Mouse (Mus musculus): ENCODE data around the gene Enpp1. TPM values are rescaled to one million over a fixed set of nuclear protein-coding genes. Genes with fewer than 3 reads are reported as not detected.

The Enpp1 gene
- polyA plus RNA-seq, 1 experiment from 2014 or later, result 2.5 TPM

- no peaks in the 10 kb centered on the region for H3K27me3 ChIP-seq (ENCODE audit: control insufficient read depth, insufficient read depth, low read length)
- H3K27ac ChIP-seq (replicated peaks; ENCODE audit: low read depth, low read length), result no peak overlapping the region
- H3K4me3 ChIP-seq (ENCODE audit: low read depth, low read length), result no peak overlapping the region
- no peak overlapping the region for H3K4me2 ChIP-seq (ENCODE audit: low read depth, severe bottlenecking)
- no peaks in the 10 kb centered on the region for H3K4me1 ChIP-seq (ENCODE audit: control insufficient read depth, insufficient read depth, low read length)
- H3K9ac ChIP-seq (ENCODE audit: low read length), result no peak overlapping the region
- no peaks in the 10 kb centered on the region for H3K9me3 ChIP-seq (ENCODE audit: control insufficient read depth, low read length)
- ATAC-seq (ENCODE audit: insufficient number of reproducible peaks, low FRiP score, low TSS enrichment, low read depth) (no peak), DNase-seq (ENCODE audit: low spot score) (no peak)
- no peaks in the 10 kb centered on the region for H3K36me3 ChIP-seq (ENCODE audit: control insufficient read depth, insufficient read depth, low read length)
- WGBS, result 83% methylated on average over 3 of the region's 3 CpGs
Observed at GRCm38 (mm10) chr10:24609146-24609545, 102.8 kb downstream of the Enpp1 start.

GRCm38 (mm10) chr10:24603727-24604126 lies 108.2 kb downstream of the Enpp1 start:
- Histone ChIP-seq H3K27ac (replicated peaks; ENCODE audit: low read depth, low read length) (no peak overlapping the region), H3K4me1 (ENCODE audit: control insufficient read depth, insufficient read depth, low read length) (no peaks in the 10 kb centered on the region), H3K4me3 (ENCODE audit: low read depth, low read length) (no peak overlapping the region), H3K4me2 (ENCODE audit: low read depth, severe bottlenecking) (no peak overlapping the region), H3K9ac (ENCODE audit: low read length) (no peak overlapping the region), H3K9me3 (ENCODE audit: control insufficient read depth, low read length) (no peaks in the 10 kb centered on the region), H3K27me3 (ENCODE audit: control insufficient read depth, insufficient read depth, low read length) (no peaks in the 10 kb centered on the region), H3K36me3 (ENCODE audit: control insufficient read depth, insufficient read depth, low read length) (no peaks in the 10 kb centered on the region)
- ATAC-seq (ENCODE audit: insufficient number of reproducible peaks, low FRiP score, low TSS enrichment, low read depth) (no peak), DNase-seq (ENCODE audit: low spot score) (no peak)

- H3K27me3 ChIP-seq (ENCODE audit: control insufficient read depth, insufficient read depth, low read length), result no peaks in the 10 kb centered on the region
- no peak overlapping the region for H3K4me2 ChIP-seq (ENCODE audit: low read depth, severe bottlenecking)
- no peaks in the 10 kb centered on the region for H3K9me3 ChIP-seq (ENCODE audit: control insufficient read depth, low read length)
- no peak overlapping the region for H3K4me3 ChIP-seq (ENCODE audit: low read depth, low read length)
- ATAC-seq (ENCODE audit: insufficient number of reproducible peaks, low FRiP score, low TSS enrichment, low read depth) (no peak), DNase-seq (ENCODE audit: low spot score) (no peak)
- no peaks in the 10 kb centered on the region for H3K4me1 ChIP-seq (ENCODE audit: control insufficient read depth, insufficient read depth, low read length)
- no peaks in the 10 kb centered on the region for H3K36me3 ChIP-seq (ENCODE audit: control insufficient read depth, insufficient read depth, low read length)
- H3K27ac ChIP-seq (replicated peaks; ENCODE audit: low read depth, low read length), result no peak overlapping the region
- WGBS, result 83% methylated on average over 2 of the region's 2 CpGs
- no peak overlapping the region for H3K9ac ChIP-seq (ENCODE audit: low read length)
Observed at GRCm38 (mm10) chr10:24603035-24603434, 108.9 kb downstream of the Enpp1 start.

- H3K4me2 ChIP-seq (ENCODE audit: low read depth, severe bottlenecking), result no peak overlapping the region
- no peaks in the 10 kb centered on the region for H3K27me3 ChIP-seq (ENCODE audit: control insufficient read depth, insufficient read depth, low read length)
- DNase-seq (ENCODE audit: low spot score) (no peak), ATAC-seq (ENCODE audit: insufficient number of reproducible peaks, low FRiP score, low TSS enrichment, low read depth) (no peak)
- H3K27ac ChIP-seq (replicated peaks; ENCODE audit: low read depth, low read length), result no peak overlapping the region
- H3K9ac ChIP-seq (ENCODE audit: low read length), result no peak overlapping the region
- H3K36me3 ChIP-seq (ENCODE audit: control insufficient read depth, insufficient read depth, low read length), result no peaks in the 10 kb centered on the region
- H3K4me1 ChIP-seq (ENCODE audit: control insufficient read depth, insufficient read depth, low read length), result peaks cover 2% of the 10 kb centered on the region; the same call in 1 of the 2 replicates
- 76% methylated on average over 5 of the region's 5 CpGs for WGBS
- no peaks in the 10 kb centered on the region for H3K9me3 ChIP-seq (ENCODE audit: control insufficient read depth, low read length)
- H3K4me3 ChIP-seq (ENCODE audit: low read depth, low read length), result no peak overlapping the region
Observed at GRCm38 (mm10) chr10:24599802-24600201, 112.2 kb downstream of the Enpp1 start.

- DNase-seq (ENCODE audit: low spot score), result no peak
- Histone ChIP-seq H3K4me2 (ENCODE audit: low read depth, severe bottlenecking) (no peak overlapping the region), H3K4me1 (ENCODE audit: control insufficient read depth, insufficient read depth, low read length) (peaks cover 10% of the 10 kb centered on the region; the same call in 1 of the 2 replicates), H3K36me3 (ENCODE audit: control insufficient read depth, insufficient read depth, low read length) (no peaks in the 10 kb centered on the region), H3K4me3 (ENCODE audit: low read depth, low read length) (no peak overlapping the region), H3K9me3 (ENCODE audit: control insufficient read depth, low read length) (no peaks in the 10 kb centered on the region), H3K9ac (ENCODE audit: low read length) (no peak overlapping the region), H3K27ac (replicated peaks; ENCODE audit: low read depth, low read length) (no peak overlapping the region), H3K27me3 (ENCODE audit: control insufficient read depth, insufficient read depth, low read length) (no peaks in the 10 kb centered on the region)
- WGBS, result 91% methylated on average over 6 of the region's 6 CpGs
- no peak for ATAC-seq (ENCODE audit: insufficient number of reproducible peaks, low FRiP score, low TSS enrichment, low read depth)
Observed at GRCm38 (mm10) chr10:24598693-24599092, 113.3 kb downstream of the Enpp1 start.

GRCm38 (mm10) chr10:24597789-24598188 lies 114.2 kb downstream of the Enpp1 start:
- Histone ChIP-seq H3K4me2 (ENCODE audit: low read depth, severe bottlenecking) (peak overlapping the region; percentile 7; the same call in 1 of the 2 replicates), H3K9ac (ENCODE audit: low read length) (no peak overlapping the region), H3K4me1 (ENCODE audit: control insufficient read depth, insufficient read depth, low read length) (peaks cover 18% of the 10 kb centered on the region), H3K27ac (replicated peaks; ENCODE audit: low read depth, low read length) (no peak overlapping the region), H3K4me3 (ENCODE audit: low read depth, low read length) (no peak overlapping the region), H3K27me3 (ENCODE audit: control insufficient read depth, insufficient read depth, low read length) (no peaks in the 10 kb centered on the region), H3K9me3 (ENCODE audit: control insufficient read depth, low read length) (no peaks in the 10 kb centered on the region), H3K36me3 (ENCODE audit: control insufficient read depth, insufficient read depth, low read length) (no peaks in the 10 kb centered on the region)
- DNase-seq (ENCODE audit: low spot score), result no peak
- WGBS, result 88% methylated on average over 4 of the region's 4 CpGs
- no peak for ATAC-seq (ENCODE audit: insufficient number of reproducible peaks, low FRiP score, low TSS enrichment, low read depth)

GRCm38 (mm10) chr10:24596869-24597339 lies 115.1 kb downstream of the Enpp1 start:
- Histone ChIP-seq H3K9me3 (ENCODE audit: control insufficient read depth, low read length) (no peaks in the 10 kb centered on the region), H3K27ac (replicated peaks; ENCODE audit: low read depth, low read length) (no peak overlapping the region), H3K4me3 (ENCODE audit: low read depth, low read length) (no peak overlapping the region), H3K27me3 (ENCODE audit: control insufficient read depth, insufficient read depth, low read length) (no peaks in the 10 kb centered on the region), H3K4me2 (ENCODE audit: low read depth, severe bottlenecking) (no peak overlapping the region; the same call in 1 of the 2 replicates), H3K4me1 (ENCODE audit: control insufficient read depth, insufficient read depth, low read length) (peaks cover 18% of the 10 kb centered on the region), H3K9ac (ENCODE audit: low read length) (no peak overlapping the region), H3K36me3 (ENCODE audit: control insufficient read depth, insufficient read depth, low read length) (no peaks in the 10 kb centered on the region)
- DNase-seq (ENCODE audit: low spot score) (no peak), ATAC-seq (ENCODE audit: insufficient number of reproducible peaks, low FRiP score, low TSS enrichment, low read depth) (no peak)
- WGBS, result 55% methylated on average over 7 of the region's 7 CpGs

- Histone ChIP-seq H3K4me3 (ENCODE audit: low read depth, low read length) (peak overlapping the region; percentile 73), H3K9me3 (ENCODE audit: control insufficient read depth, low read length) (no peaks in the 10 kb centered on the region), H3K4me1 (ENCODE audit: control insufficient read depth, insufficient read depth, low read length) (peaks cover 18% of the 10 kb centered on the region), H3K27ac (replicated peaks; ENCODE audit: low read depth, low read length) (peak overlapping the region; percentile 90), H3K9ac (ENCODE audit: low read length) (peak overlapping the region; percentile 73), H3K36me3 (ENCODE audit: control insufficient read depth, insufficient read depth, low read length) (no peaks in the 10 kb centered on the region), H3K27me3 (ENCODE audit: control insufficient read depth, insufficient read depth, low read length) (no peaks in the 10 kb centered on the region), H3K4me2 (ENCODE audit: low read depth, severe bottlenecking) (peak overlapping the region; percentile 73)
- DNase-seq (ENCODE audit: low spot score) (peak; percentile 31), ATAC-seq (ENCODE audit: insufficient number of reproducible peaks, low FRiP score, low TSS enrichment, low read depth) (peak; percentile 41; the same call in 1 of the 2 replicates)
- WGBS, result 23% methylated on average over 31 of the region's 31 CpGs
Observed at GRCm38 (mm10) chr10:24596003-24596868, 115.7 kb downstream of the Enpp1 start.
